Mouse (Mus musculus): ENCODE measurements around the gene Sh3gl3. TPM values are rescaled to one million over a fixed set of nuclear protein-coding genes. Genes with fewer than 3 reads are reported as not detected.

Sh3gl3 gene
- total RNA-seq, 2 experiments from 2014 or later, result 5.7 to 6.4 TPM

DNA sequence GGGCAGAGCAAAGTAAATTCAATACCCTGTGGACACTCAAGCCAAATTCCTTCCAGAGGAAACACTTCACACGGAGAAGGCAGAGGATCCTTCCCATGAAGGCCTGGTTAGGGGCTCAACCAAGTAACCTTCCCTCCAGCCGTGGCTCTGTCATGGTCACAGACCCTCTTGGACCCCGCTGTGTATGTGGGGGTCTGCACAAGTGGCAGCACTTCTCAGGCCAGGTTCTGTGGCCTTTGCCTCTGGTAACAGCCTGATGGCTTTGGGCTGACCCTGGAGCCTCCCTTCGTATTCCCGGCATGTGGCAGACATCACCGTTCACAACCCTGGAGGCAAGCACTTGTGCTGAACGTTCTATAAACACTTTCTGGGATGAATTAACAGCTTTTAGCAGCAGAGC lies 176.2 kb downstream of the Sh3gl3 start:
- no peak for DNase-seq (ENCODE audit: low spot score in 2 of 2)

DNA sequence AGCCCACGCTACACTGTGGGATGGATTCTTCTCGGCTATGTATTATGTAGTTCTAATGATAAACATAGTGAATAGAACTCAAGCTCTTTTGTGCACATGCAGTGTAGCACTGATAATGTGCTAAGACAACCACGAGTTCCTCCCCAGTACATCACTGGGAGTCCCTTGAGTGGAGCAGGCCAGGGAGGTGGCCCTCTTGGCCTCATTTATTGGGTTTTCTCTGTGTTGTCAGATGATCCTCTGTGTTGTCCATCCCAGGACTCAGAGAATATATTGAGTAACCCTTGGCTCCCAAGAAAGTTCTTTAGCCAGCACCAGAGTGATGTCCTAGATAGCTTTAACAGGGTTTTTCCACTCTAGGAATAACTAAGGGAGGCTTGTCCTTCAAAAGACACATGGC lies 176.8 kb downstream of the Sh3gl3 start:
- no peak for DNase-seq (ENCODE audit: low spot score in 2 of 2)

Other genes with a start within 250 kb of the Sh3gl3 start
- gene Hdgfl3, start 239.4 kb upstream of the Sh3gl3 start, total RNA-seq (2021), result 10 to 100 TPM; 11.8 to 12.3 TPM
- gene Bnc1, start 181.5 kb upstream of the Sh3gl3 start, total RNA-seq (2021), result under 1 TPM in 1 of 2 experiments, not detected in 1; 0.08 TPM
- 10 to 100 TPM; 12.8 to 19.0 TPM for gene Adamtsl3, start 161.9 kb downstream of the Sh3gl3 start, total RNA-seq (2021)

All from gastrocnemius, postnatal 4 days (tissue).